Mouse (Mus musculus): ENCODE results near the gene Scamp2.
A peak's percentile ranks its signal among the peaks of the same experiment; 100 is the strongest.

Gene Scamp2

GRCm38 (mm10) chr9:57594174-57594509, 33.4 kb downstream of the Scamp2 start:
- ATAC-seq (ENCODE audit: low TSS enrichment), result no peak

- no peak for ATAC-seq (ENCODE audit: low TSS enrichment)
Measured at GRCm38 (mm10) chr9:57597265-57597664, 36.5 kb downstream of the Scamp2 start.

- ATAC-seq (ENCODE audit: low TSS enrichment), result no peak
Measured at GRCm38 (mm10) chr9:57597929-57598382, 37.2 kb downstream of the Scamp2 start.

GRCm38 (mm10) chr9:57598851-57599563, 38.3 kb downstream of the Scamp2 start:
- ATAC-seq (ENCODE audit: low TSS enrichment), result no peak

- ATAC-seq (ENCODE audit: low TSS enrichment), result no peak
Measured at GRCm38 (mm10) chr9:57600620-57601352, 40.0 kb downstream of the Scamp2 start.

GRCm38 (mm10) chr9:57601353-57601706, 40.6 kb downstream of the Scamp2 start:
- ATAC-seq (ENCODE audit: low TSS enrichment), result peak; percentile 72

GRCm38 (mm10) chr9:57602098-57602497, 41.4 kb downstream of the Scamp2 start:
- no peak for ATAC-seq (ENCODE audit: low TSS enrichment)

- peak; percentile 66; the same call in 1 of the 2 replicates for ATAC-seq (ENCODE audit: low TSS enrichment)
Measured at GRCm38 (mm10) chr9:57604875-57605274, 44.1 kb downstream of the Scamp2 start.

GRCm38 (mm10) chr9:57605503-57605902, 44.8 kb downstream of the Scamp2 start:
- ATAC-seq (ENCODE audit: low TSS enrichment), result no peak

- ATAC-seq (ENCODE audit: low TSS enrichment), result no peak
Measured at GRCm38 (mm10) chr9:57606139-57606851, 45.6 kb downstream of the Scamp2 start, which contains the start of gene Cplx3. Gene Cplx3 (minus strand): TSS chr9:57606281.

GRCm38 (mm10) chr9:57609803-57610202, 49.1 kb downstream of the Scamp2 start:
- ATAC-seq (ENCODE audit: low TSS enrichment), result no peak

- peak; percentile 82 for ATAC-seq (ENCODE audit: low TSS enrichment)
Measured at GRCm38 (mm10) chr9:57610359-57610826, 49.6 kb downstream of the Scamp2 start.

GRCm38 (mm10) chr9:57612587-57612986, 51.8 kb downstream of the Scamp2 start:
- ATAC-seq (ENCODE audit: low TSS enrichment), result no peak

- ATAC-seq (ENCODE audit: low TSS enrichment), result no peak
Measured at GRCm38 (mm10) chr9:57613975-57614374, 53.2 kb downstream of the Scamp2 start.

GRCm38 (mm10) chr9:57614786-57615185, 54.0 kb downstream of the Scamp2 start:
- ATAC-seq (ENCODE audit: low TSS enrichment), result no peak

- ATAC-seq (ENCODE audit: low TSS enrichment), result no peak
Measured at GRCm38 (mm10) chr9:57617556-57618169, 56.9 kb downstream of the Scamp2 start.

GRCm38 (mm10) chr9:57618854-57619253, 58.1 kb downstream of the Scamp2 start:
- ATAC-seq (ENCODE audit: low TSS enrichment), result no peak

- ATAC-seq (ENCODE audit: low TSS enrichment), result no peak
Measured at GRCm38 (mm10) chr9:57620674-57621073, 59.9 kb downstream of the Scamp2 start, which contains the start of gene Lman1l. Gene Lman1l (minus strand): TSS chr9:57620774.

GRCm38 (mm10) chr9:57624295-57624694, 63.6 kb downstream of the Scamp2 start:
- no peak for ATAC-seq (ENCODE audit: low TSS enrichment)

GRCm38 (mm10) chr9:57625674-57626500, 65.1 kb downstream of the Scamp2 start:
- no peak for ATAC-seq (ENCODE audit: low TSS enrichment)

GRCm38 (mm10) chr9:57627191-57627590, 66.4 kb downstream of the Scamp2 start:
- ATAC-seq (ENCODE audit: low TSS enrichment), result no peak
